Mouse (Mus musculus) 3134 (cell line): ENCODE data around the gene Asb16.

Source experiments
- DNase-seq: peaks from one replicate; pipeline ENCODE4 v3.0.0-alpha.2; 2011; ENCODE audit warnings: low spot score; ENCODE audit not compliant: insufficient read length; ENCODE audit errors: extremely low read depth

Asb16 gene

GRCm38 (mm10) chr11:102284501-102285094 is 16.1 kb downstream of the Asb16 start, which contains the start of gene Tmub2:
Tmub2 (plus strand) TSS chr11:102284931.
- peak; percentile 97 for DNase-seq

DNA sequence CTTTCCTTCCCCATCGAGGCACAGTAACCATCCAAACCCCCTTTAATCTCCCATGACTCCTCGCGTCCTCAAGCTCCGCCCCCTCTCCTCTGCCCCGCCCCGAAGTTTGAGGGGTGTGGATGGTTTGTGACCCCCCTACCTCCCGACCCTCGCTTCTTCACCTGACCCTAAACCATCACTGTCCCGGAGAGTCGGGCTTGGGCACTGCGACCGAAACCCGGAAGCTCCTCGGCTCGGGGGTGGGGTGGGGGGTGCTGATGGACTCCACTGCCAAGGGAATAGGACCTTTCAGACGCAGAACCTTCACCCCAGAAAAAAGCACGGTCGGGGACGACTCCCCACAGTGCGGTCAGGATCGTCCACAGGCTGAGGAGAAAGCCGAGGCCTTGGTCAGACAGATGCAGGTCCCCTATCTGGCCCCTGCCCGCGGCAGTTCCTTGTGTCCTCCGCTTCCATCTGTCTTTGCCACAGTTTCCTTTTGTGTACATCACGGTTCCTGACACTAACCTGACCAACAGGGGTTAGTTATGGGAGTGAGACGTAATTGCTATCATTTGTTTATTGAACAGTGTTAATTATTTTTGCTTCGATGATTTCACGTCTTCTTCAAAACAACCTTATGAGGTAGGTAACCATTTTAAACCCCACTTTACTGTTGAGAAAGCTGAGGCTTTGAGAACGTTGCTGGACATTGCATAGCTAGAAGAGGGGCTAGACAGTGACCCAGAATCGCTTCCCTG is 16.7 kb downstream of the Asb16 start:
- DNase-seq = no peak

DNA sequence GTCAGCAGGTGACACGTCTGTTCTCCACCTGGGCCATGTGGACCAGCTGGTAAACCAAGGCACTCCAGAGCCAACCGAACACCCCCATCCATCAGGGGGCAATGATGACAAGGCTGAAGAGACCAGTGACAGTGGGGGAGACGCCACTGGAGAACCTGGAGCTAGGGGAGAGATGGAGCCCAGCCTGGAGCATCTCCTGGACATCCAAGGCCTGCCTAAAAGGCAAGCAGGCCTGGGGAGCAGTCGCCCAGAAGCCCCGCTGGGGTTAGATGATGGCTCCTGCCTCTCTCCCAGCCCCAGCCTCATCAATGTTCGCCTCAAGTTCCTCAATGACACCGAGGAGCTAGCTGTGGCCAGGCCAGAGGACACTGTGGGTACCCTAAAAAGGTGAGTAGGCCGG is 18.9 kb downstream of the Asb16 start:
- DNase-seq = no peak

GRCm38 (mm10) chr11:102288027-102288804 is 19.7 kb downstream of the Asb16 start:
- no peak for DNase-seq

GRCm38 (mm10) chr11:102288913-102289312 is 20.4 kb downstream of the Asb16 start:
- no peak for DNase-seq

GRCm38 (mm10) chr11:102289511-102290100 is 21.1 kb downstream of the Asb16 start:
- DNase-seq = no peak

DNA sequence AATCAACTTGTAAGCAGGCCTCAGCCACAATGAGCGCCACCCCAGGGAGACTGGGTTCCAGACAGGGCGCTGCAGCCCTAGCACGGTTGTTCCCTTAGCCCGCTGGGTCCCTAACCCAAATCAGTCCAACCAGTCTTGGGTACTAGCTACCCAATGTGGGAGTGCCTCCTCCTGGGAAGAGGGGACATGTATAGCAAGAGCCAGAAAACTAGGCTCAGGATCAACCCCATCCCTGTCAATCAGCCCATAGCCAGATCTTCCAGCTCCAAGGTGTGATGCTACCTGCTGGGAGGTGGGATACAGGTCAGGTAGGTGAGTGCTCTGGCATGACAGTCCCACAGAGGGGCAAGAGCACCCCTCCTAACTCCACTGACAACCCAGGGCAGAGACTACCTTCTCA is 21.6 kb downstream of the Asb16 start:
- DNase-seq = no peak

GRCm38 (mm10) chr11:102291051-102291535 is 22.6 kb downstream of the Asb16 start:
- no peak for DNase-seq

DNA sequence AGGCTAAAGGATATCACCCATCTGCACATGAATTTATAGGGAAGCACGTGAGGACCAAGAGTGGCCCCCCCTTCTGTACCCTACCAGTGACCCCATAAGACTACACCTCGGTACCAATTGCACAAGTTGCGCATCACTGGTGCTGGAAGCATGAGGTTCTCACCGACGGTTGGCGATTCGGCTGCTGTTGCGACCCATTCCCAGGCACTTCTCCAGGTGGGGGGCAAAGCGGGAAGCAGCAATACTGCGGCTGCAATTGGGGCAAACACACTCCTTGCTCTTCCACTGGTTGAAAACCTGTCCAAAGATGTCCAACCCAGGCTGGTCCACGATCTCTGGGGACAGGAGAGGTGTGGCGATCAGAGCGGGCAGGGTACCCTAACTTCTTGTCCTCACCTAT is 25.4 kb downstream of the Asb16 start:
- DNase-seq = no peak

GRCm38 (mm10) chr11:102294416-102294815 is 25.9 kb downstream of the Asb16 start:
- DNase-seq = no peak

GRCm38 (mm10) chr11:102294887-102295597 is 26.5 kb downstream of the Asb16 start:
- no peak for DNase-seq

DNA sequence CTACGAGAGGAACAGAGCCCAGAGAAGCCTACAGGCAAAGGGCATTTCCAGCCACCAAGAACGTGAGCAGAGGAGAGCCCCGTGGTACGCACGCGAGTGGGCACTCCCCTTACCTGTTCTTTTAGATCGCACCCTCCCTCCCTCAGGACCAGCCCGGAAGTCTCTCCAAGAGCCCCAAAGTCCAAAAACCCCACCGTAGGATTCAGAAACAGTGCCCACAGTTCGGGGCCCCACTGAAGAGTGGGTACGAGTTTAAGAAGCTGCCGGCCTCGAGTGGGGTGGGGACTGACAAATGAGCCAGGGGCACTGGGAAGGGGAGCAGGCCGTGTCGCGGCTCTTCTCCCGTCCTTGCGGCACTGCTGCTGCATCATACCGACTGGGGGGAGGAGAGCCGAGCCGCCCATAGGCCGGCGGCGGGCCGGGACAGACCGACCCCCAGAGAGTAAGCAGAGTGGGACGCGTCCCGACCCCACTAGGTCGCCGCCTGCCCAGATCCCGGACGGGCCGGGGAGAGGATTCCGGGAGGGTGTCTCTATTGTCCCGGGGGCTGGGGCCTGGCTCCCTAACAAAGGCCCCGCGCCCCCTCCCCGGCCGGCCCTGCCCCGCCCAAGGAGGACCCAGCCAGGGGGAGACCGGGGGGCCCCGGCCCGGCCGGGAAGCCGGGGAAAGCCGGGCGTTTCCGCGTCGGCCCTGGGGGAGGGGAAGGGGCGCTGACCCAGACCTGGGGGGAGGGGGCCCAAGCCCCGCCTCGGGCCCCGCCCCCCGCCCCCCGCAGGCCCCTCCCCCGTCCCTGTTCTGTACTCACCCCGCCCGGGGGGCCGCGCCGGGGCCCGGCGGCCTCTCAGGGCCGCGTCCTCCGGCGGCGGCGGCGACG is 27.3 kb downstream of the Asb16 start:
- DNase-seq = peak; percentile 68

- DNase-seq = peak; percentile 99
Measured at GRCm38 (mm10) chr11:102296491-102297472, 28.2 kb downstream of the Asb16 start, which contains the start of gene Atxn7l3. Atxn7l3 (minus strand) TSS chr11:102296631.

- no peak for DNase-seq
Measured at GRCm38 (mm10) chr11:102297577-102298556, 29.3 kb downstream of the Asb16 start.

DNA sequence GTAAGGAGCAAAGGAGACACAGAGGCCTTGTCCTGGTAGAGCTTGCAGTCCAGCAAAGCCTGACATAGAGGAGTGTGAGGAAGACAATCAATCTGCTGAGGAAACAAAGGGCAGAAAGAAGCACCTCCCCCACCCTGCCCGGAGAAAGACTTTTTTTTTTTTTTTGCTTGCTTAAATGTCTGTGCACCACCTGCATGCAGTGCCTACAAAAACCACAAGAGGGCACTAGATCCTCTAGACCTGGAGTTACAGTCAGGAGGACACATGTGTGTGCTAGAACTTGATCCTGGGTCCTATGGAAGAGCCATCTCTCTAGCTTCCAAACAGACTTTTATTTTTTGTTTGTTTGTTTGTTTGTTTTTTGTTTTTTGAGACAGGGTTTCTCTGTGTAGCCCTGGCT is 31.3 kb downstream of the Asb16 start:
- DNase-seq = no peak

DNA sequence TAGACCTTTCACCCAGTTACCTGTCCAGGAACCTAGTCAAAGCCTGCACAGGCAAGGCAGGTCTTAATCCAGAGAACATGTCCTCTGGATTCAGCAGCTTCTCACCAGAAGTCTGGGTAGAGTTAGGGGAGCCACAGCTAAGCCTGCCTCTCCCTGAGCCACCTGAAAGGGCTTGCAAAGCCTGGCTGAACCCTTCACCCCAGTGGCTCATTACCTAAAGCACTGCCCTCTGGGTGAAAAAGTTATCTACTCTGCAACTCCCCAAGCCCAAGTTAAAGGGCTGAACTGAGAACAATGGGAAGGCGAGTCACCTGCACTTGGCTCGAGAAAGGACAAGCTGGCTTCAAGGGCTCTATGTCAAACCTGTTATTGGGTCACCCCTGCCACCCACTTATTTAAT is 35.6 kb downstream of the Asb16 start:
- DNase-seq = no peak

GRCm38 (mm10) chr11:102305359-102305758 is 36.8 kb downstream of the Asb16 start:
- no peak for DNase-seq
